Mouse (Mus musculus): Measurements from ENCODE around the gene Zfp526.
"Not testable (repeated sequence)": the region's sequence is repeated elsewhere in the genome, so short reads cannot be mapped to it uniquely, and the experiment has no call there.

Zfp526 gene

GRCm38 (mm10) chr7:25243361-25243760, 22.1 kb downstream of the Zfp526 start:
- DNase-seq: peak; percentile 51

GRCm38 (mm10) chr7:25244562-25245369, 23.5 kb downstream of the Zfp526 start:
- peak; percentile 48 for DNase-seq

GRCm38 (mm10) chr7:25246079-25246758, 25.0 kb downstream of the Zfp526 start:
- peak; percentile 63 for DNase-seq

GRCm38 (mm10) chr7:25246759-25247137, 25.5 kb downstream of the Zfp526 start:
- peak; percentile 54 for DNase-seq

- DNase-seq: peak; percentile 45
Measured at GRCm38 (mm10) chr7:25247498-25247897, 26.3 kb downstream of the Zfp526 start.

- peak; percentile 74 for DNase-seq
Measured at GRCm38 (mm10) chr7:25248018-25248647, 26.9 kb downstream of the Zfp526 start.

- DNase-seq: peak; percentile 73
Measured at GRCm38 (mm10) chr7:25248846-25249313, 27.7 kb downstream of the Zfp526 start.

GRCm38 (mm10) chr7:25249314-25250140, 28.3 kb downstream of the Zfp526 start:
- peak; percentile 69 for DNase-seq

- DNase-seq: peak; percentile 92
Measured at GRCm38 (mm10) chr7:25250141-25250972, 29.1 kb downstream of the Zfp526 start, which contains the start of gene Erf. Erf (minus strand) TSS chr7:25250761.

GRCm38 (mm10) chr7:25251071-25251791, 30.0 kb downstream of the Zfp526 start:
- DNase-seq: peak; percentile 83

GRCm38 (mm10) chr7:25251822-25252221, 30.6 kb downstream of the Zfp526 start:
- peak; percentile 71 for DNase-seq

- DNase-seq: no peak
Measured at GRCm38 (mm10) chr7:25261896-25262295, 40.7 kb downstream of the Zfp526 start.

- DNase-seq: no peak
Measured at GRCm38 (mm10) chr7:25263968-25264870, 43.0 kb downstream of the Zfp526 start.

- DNase-seq: not testable (repeated sequence)
Measured at GRCm38 (mm10) chr7:25265743-25266142, 44.5 kb downstream of the Zfp526 start.

GRCm38 (mm10) chr7:25266180-25266962, 45.1 kb downstream of the Zfp526 start:
- peak; percentile 68 for DNase-seq

GRCm38 (mm10) chr7:25267301-25267750, 46.1 kb downstream of the Zfp526 start, which contains the start of gene Cic:
Cic (plus strand) TSS chr7:25267704.
- peak; percentile 100 for DNase-seq

GRCm38 (mm10) chr7:25267751-25268463, 46.7 kb downstream of the Zfp526 start:
- peak; percentile 100 for DNase-seq

- DNase-seq: no peak
Measured at GRCm38 (mm10) chr7:25268588-25268987, 47.4 kb downstream of the Zfp526 start.

Measured in cerebellum, adult 9-10 months (tissue).